Mouse (Mus musculus) hindbrain, embryonic 12.5 days (tissue): Measurements from ENCODE around the gene Vav3. TPM values are rescaled to one million over a fixed set of nuclear protein-coding genes. Genes with fewer than 3 reads are reported as not detected.

ENCODE experiments used
- ATAC-seq: fragments of 200-750 bp; cut with Nextera tagmentation; 2 replicates; pipeline ENCODE4 v1.8.0; 2017; ENCODE audit warnings: moderate TSS enrichment; ENCODE audit not compliant: low FRiP score
- H3K27ac ChIP-seq: fragments of 300-500 bp; sonication (generic); 2 replicates; pipeline ENCODE4 v1.5.1; 2016; ENCODE audit warnings: mild to moderate bottlenecking
- H3K27me3 ChIP-seq: fragments of 300-500 bp; sonication (generic); 2 replicates; pipeline ENCODE4 v1.6.1; 2016; ENCODE audit warnings: mild to moderate bottlenecking
- H3K36me3 ChIP-seq: fragments of 300-500 bp; sonication (generic); 2 replicates; pipeline ENCODE4 v1.6.1; 2016; ENCODE audit warnings: mild to moderate bottlenecking
- H3K4me1 ChIP-seq: fragments of 300-500 bp; sonication (generic); 2 replicates; pipeline ENCODE4 v1.6.1; 2016
- H3K4me2 ChIP-seq: fragments of 300-500 bp; sonication (generic); replicated peaks from 2 replicates; pipeline ENCODE4 v1.6.1; 2016; ENCODE audit warnings: mild to moderate bottlenecking
- H3K4me3 ChIP-seq: fragments of 300-500 bp; sonication (generic); 2 replicates; pipeline ENCODE4 v1.5.1; 2016; ENCODE audit warnings: mild to moderate bottlenecking
- H3K9ac ChIP-seq: fragments of 300-500 bp; sonication (generic); 2 replicates; pipeline ENCODE4 v1.6.1; 2016; ENCODE audit warnings: mild to moderate bottlenecking, moderate library complexity
- H3K9me3 ChIP-seq: fragments of 300-500 bp; sonication (generic); replicated peaks from 2 replicates; pipeline ENCODE4 v1.6.1; 2016; ENCODE audit warnings: mild to moderate bottlenecking
- WGBS: fragments of 180-500 bp; shearing (Covaris S2); methylation state at CpG from one replicate; pipeline ENCODE4 v1.1.7; 2016; 5-methylcytosine and 5-hydroxymethylcytosine counted together
- polyA plus RNA-seq: library from polyadenylated mRNA; unstranded; fragments of >200 nt; fragmentation: Nextera tagmentation; extraction: Ambion mirVana; gene quantifications from 2 replicates; pipeline ENCODE4 v1.2.1, GENCODE M21; 2016

Gene Vav3
- polyA plus RNA-seq, 1 experiment from 2014 or later, result 24.0 TPM

GRCm38 (mm10) chr3:109361882-109362281 lies 21.4 kb downstream of the Vav3 start:
- no peaks in the 10 kb centered on the region for H3K9me3 ChIP-seq
- no peaks in the 10 kb centered on the region for H3K27me3 ChIP-seq
- 89% methylated on average over 5 of the region's 5 CpGs for WGBS
- H3K4me1 ChIP-seq, result peaks cover 6% of the 10 kb centered on the region
- H3K4me2 ChIP-seq, result no peak overlapping the region
- H3K4me3 ChIP-seq, result no peak overlapping the region
- H3K9ac ChIP-seq, result no peak overlapping the region
- no peak for ATAC-seq
- no peak overlapping the region for H3K27ac ChIP-seq
- no peaks in the 10 kb centered on the region for H3K36me3 ChIP-seq

GRCm38 (mm10) chr3:109362310-109362709 lies 21.9 kb downstream of the Vav3 start:
- no peak for ATAC-seq
- Histone ChIP-seq H3K36me3 (no peaks in the 10 kb centered on the region), H3K27me3 (no peaks in the 10 kb centered on the region), H3K4me3 (no peak overlapping the region), H3K9me3 (no peaks in the 10 kb centered on the region), H3K4me2 (no peak overlapping the region), H3K27ac (no peak overlapping the region), H3K4me1 (peaks cover 6% of the 10 kb centered on the region), H3K9ac (no peak overlapping the region)
- WGBS, result 81% methylated on average over 3 of the region's 3 CpGs

GRCm38 (mm10) chr3:109363522-109363921 lies 23.1 kb downstream of the Vav3 start:
- Histone ChIP-seq H3K4me1 (peaks cover 6% of the 10 kb centered on the region), H3K9ac (no peak overlapping the region), H3K36me3 (no peaks in the 10 kb centered on the region), H3K4me2 (no peak overlapping the region), H3K4me3 (no peak overlapping the region), H3K27ac (no peak overlapping the region), H3K27me3 (no peaks in the 10 kb centered on the region), H3K9me3 (no peaks in the 10 kb centered on the region)
- no peak for ATAC-seq
- WGBS, result 74% methylated on average over 5 of the region's 5 CpGs

GRCm38 (mm10) chr3:109365875-109366274 lies 25.4 kb downstream of the Vav3 start:
- H3K4me3 ChIP-seq, result no peak overlapping the region
- H3K27ac ChIP-seq, result no peak overlapping the region
- no peak overlapping the region for H3K4me2 ChIP-seq
- no peak for ATAC-seq
- 93% methylated on average over 2 of the region's 2 CpGs for WGBS
- H3K27me3 ChIP-seq, result no peaks in the 10 kb centered on the region
- peaks cover 6% of the 10 kb centered on the region for H3K4me1 ChIP-seq
- no peaks in the 10 kb centered on the region for H3K36me3 ChIP-seq
- H3K9me3 ChIP-seq, result no peaks in the 10 kb centered on the region
- H3K9ac ChIP-seq, result no peak overlapping the region

- WGBS, result 59% methylated on average over 7 of the region's 7 CpGs
- no peak for ATAC-seq
These were observed 26.0 kb downstream of the Vav3 start for GRCm38 (mm10) chr3:109366411-109366851.

GRCm38 (mm10) chr3:109368383-109369289 lies 28.2 kb downstream of the Vav3 start:
- H3K27me3 ChIP-seq, result no peaks in the 10 kb centered on the region
- H3K4me2 ChIP-seq, result no peak overlapping the region
- no peak for ATAC-seq
- no peaks in the 10 kb centered on the region for H3K9me3 ChIP-seq
- H3K4me1 ChIP-seq, result peaks cover 6% of the 10 kb centered on the region
- H3K27ac ChIP-seq, result no peak overlapping the region
- H3K9ac ChIP-seq, result no peak overlapping the region
- no peak overlapping the region for H3K4me3 ChIP-seq
- WGBS, result 77% methylated on average over 9 of the region's 9 CpGs
- H3K36me3 ChIP-seq, result no peaks in the 10 kb centered on the region

More at GRCm38 (mm10) chr3:109366411-109366851, 26.0 kb downstream of the Vav3 start:
- H3K4me2 ChIP-seq, result no peak overlapping the region
- no peaks in the 10 kb centered on the region for H3K9me3 ChIP-seq
- peaks cover 6% of the 10 kb centered on the region for H3K4me1 ChIP-seq
- H3K27ac ChIP-seq, result no peak overlapping the region
- H3K9ac ChIP-seq, result no peak overlapping the region
- H3K4me3 ChIP-seq, result no peak overlapping the region
- no peaks in the 10 kb centered on the region for H3K36me3 ChIP-seq
- H3K27me3 ChIP-seq, result no peaks in the 10 kb centered on the region

GRCm38 (mm10) chr3:109371576-109371975 lies 31.1 kb downstream of the Vav3 start:
- Histone ChIP-seq H3K4me1 (peaks cover under 1% of the 10 kb centered on the region), H3K27me3 (no peaks in the 10 kb centered on the region), H3K9ac (no peak overlapping the region), H3K36me3 (no peaks in the 10 kb centered on the region), H3K27ac (no peak overlapping the region), H3K4me2 (no peak overlapping the region), H3K4me3 (no peak overlapping the region), H3K9me3 (no peaks in the 10 kb centered on the region)
- no CpG with 5 or more reads among the region's 1 CpGs for WGBS
- no peak for ATAC-seq

- no peaks in the 10 kb centered on the region for H3K36me3 ChIP-seq
- no peak overlapping the region for H3K27ac ChIP-seq
- no peak overlapping the region for H3K4me2 ChIP-seq
- no peaks in the 10 kb centered on the region for H3K9me3 ChIP-seq
- no peaks in the 10 kb centered on the region for H3K27me3 ChIP-seq
- WGBS, result 92% methylated on average over 4 of the region's 4 CpGs
- H3K9ac ChIP-seq, result no peak overlapping the region
- ATAC-seq, result no peak
- H3K4me3 ChIP-seq, result no peak overlapping the region
- H3K4me1 ChIP-seq, result no peaks in the 10 kb centered on the region
These were observed 32.2 kb downstream of the Vav3 start for GRCm38 (mm10) chr3:109372678-109373077.

- 79% methylated on average over 4 of the region's 4 CpGs for WGBS
- no peak overlapping the region for H3K9ac ChIP-seq
- H3K27me3 ChIP-seq, result no peaks in the 10 kb centered on the region
- no peaks in the 10 kb centered on the region for H3K4me1 ChIP-seq
- no peak overlapping the region for H3K4me3 ChIP-seq
- no peaks in the 10 kb centered on the region for H3K36me3 ChIP-seq
- H3K9me3 ChIP-seq, result no peaks in the 10 kb centered on the region
- H3K27ac ChIP-seq, result no peak overlapping the region
- ATAC-seq, result no peak
- no peak overlapping the region for H3K4me2 ChIP-seq
These were observed 37.8 kb downstream of the Vav3 start for GRCm38 (mm10) chr3:109378278-109378677.

- H3K9ac ChIP-seq, result no peak overlapping the region
- H3K27ac ChIP-seq, result no peak overlapping the region
- H3K4me1 ChIP-seq, result no peaks in the 10 kb centered on the region
- H3K27me3 ChIP-seq, result no peaks in the 10 kb centered on the region
- ATAC-seq, result no peak
- no peak overlapping the region for H3K4me3 ChIP-seq
- 84% methylated on average over 6 of the region's 6 CpGs for WGBS
- no peaks in the 10 kb centered on the region for H3K9me3 ChIP-seq
- H3K36me3 ChIP-seq, result no peaks in the 10 kb centered on the region
- no peak overlapping the region for H3K4me2 ChIP-seq
These were observed 38.2 kb downstream of the Vav3 start for GRCm38 (mm10) chr3:109378684-109379083.

- no peaks in the 10 kb centered on the region for H3K9me3 ChIP-seq
- H3K4me2 ChIP-seq, result no peak overlapping the region
- no peak overlapping the region for H3K9ac ChIP-seq
- H3K27me3 ChIP-seq, result no peaks in the 10 kb centered on the region
- no peak for ATAC-seq
- 94% methylated on average over 10 of the region's 10 CpGs for WGBS
- H3K4me1 ChIP-seq, result peaks cover 4% of the 10 kb centered on the region; the same call in 1 of the 2 replicates
- no peak overlapping the region for H3K4me3 ChIP-seq
- no peak overlapping the region for H3K27ac ChIP-seq
- H3K36me3 ChIP-seq, result no peaks in the 10 kb centered on the region
These were observed 48.3 kb downstream of the Vav3 start for GRCm38 (mm10) chr3:109388730-109389129.

GRCm38 (mm10) chr3:109401527-109401926 lies 61.1 kb downstream of the Vav3 start:
- 94% methylated on average over 5 of the region's 5 CpGs for WGBS
- Histone ChIP-seq H3K9me3 (no peaks in the 10 kb centered on the region), H3K27ac (no peak overlapping the region), H3K4me3 (no peak overlapping the region), H3K4me1 (no peaks in the 10 kb centered on the region), H3K36me3 (no peaks in the 10 kb centered on the region), H3K27me3 (no peaks in the 10 kb centered on the region), H3K9ac (no peak overlapping the region), H3K4me2 (no peak overlapping the region)
- ATAC-seq, result no peak

GRCm38 (mm10) chr3:109411294-109411693 lies 70.8 kb downstream of the Vav3 start:
- H3K27me3 ChIP-seq, result no peaks in the 10 kb centered on the region
- ATAC-seq, result no peak
- H3K4me2 ChIP-seq, result no peak overlapping the region
- no peak overlapping the region for H3K27ac ChIP-seq
- WGBS, result 88% methylated on average over 3 of the region's 3 CpGs
- H3K36me3 ChIP-seq, result no peaks in the 10 kb centered on the region
- H3K9me3 ChIP-seq, result no peaks in the 10 kb centered on the region
- no peak overlapping the region for H3K4me3 ChIP-seq
- H3K9ac ChIP-seq, result no peak overlapping the region
- no peaks in the 10 kb centered on the region for H3K4me1 ChIP-seq
